Mouse (Mus musculus) lung, postnatal 0 days (tissue): Measurements from ENCODE around the gene Atp2b2.

Experiments
- CTCF ChIP-seq: IDR thresholded peaks from 2 replicates; pipeline ENCODE4 v1.5.1; 2016; ENCODE audit warnings: antibody characterized with exemption, mild to moderate bottlenecking
- EP300 ChIP-seq: IDR thresholded peaks from 2 replicates; pipeline ENCODE4 v1.6.1; 2016; ENCODE audit warnings: antibody characterized with exemption, mild to moderate bottlenecking, control low read depth

DNA sequence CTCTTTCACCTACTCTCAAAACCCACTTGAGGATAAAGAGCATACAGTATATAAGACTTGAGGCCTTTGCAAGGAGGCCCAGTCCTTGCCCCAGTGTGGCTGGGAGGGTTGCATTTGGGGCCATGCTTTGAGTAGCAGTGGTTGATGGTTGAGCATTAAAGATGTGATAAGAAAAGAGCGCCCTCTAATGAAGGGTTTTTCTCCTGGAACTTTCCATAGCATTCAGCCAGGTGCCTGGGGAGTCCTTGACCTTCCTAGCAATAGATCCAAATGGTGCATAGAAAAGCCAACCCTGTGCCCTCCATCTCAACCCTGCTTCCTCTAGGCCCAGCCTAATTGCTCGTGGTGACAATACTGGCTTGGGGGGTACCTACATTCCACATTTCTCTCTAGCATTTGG lies 83.7 kb downstream of the Atp2b2 start:
- 0 out of 2 replicates have a peak, but pooled peaks have one; percentile 13 for TF ChIP-seq CTCF
- TF ChIP-seq EP300, result no peak
